Mouse (Mus musculus) cerebellum, postnatal 4 days (tissue): ENCODE data around the gene Itpr2.

Source experiments
- DNase-seq, 2 experiments: peaks; one replicate each; pipeline ENCODE4 v3.0.0; 2022; ENCODE audit warnings: low spot score in 2 of 2, mixed read lengths in 1 of 2

Itpr2 gene

DNA sequence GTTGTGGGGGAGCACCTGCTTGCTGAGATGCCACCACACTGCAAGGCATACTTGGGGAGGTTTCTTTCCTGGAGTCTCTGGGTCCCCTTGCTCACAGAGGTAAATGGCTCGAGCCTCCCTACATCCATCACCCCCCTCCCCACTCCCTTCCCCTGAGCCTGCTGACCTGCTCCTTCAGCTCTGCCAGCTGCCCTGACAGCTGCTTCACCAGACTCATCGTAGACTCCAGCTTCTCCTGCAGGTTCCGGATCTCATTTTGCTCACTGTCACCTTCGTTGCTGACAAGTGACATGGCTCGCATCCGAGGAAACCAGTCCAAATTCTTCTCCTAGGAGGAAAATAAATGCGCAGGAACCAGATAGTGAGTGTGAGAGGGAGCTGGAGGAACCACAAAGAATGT is 389.8 kb downstream of the Itpr2 start:
- DNase-seq, result no peak

DNA sequence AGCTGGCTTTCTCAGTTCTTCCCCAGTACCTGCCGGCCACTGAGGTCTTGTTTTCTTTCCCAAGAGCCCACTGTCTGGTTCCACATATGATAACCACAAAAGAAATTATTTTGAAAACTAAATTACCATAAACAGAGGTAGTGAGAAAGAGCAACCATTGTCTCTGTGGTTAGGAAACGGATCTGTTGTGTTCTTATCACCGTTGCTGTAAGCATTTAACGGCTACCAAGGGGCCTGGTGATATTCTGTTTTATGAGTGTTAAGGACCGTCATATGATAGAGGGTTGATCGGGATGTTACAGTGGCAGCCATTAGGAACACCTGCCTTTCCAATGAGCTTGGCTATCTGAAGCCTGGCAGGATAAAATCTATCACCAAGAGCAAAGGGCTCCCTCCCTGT is 390.2 kb downstream of the Itpr2 start:
- DNase-seq, result no peak

DNA sequence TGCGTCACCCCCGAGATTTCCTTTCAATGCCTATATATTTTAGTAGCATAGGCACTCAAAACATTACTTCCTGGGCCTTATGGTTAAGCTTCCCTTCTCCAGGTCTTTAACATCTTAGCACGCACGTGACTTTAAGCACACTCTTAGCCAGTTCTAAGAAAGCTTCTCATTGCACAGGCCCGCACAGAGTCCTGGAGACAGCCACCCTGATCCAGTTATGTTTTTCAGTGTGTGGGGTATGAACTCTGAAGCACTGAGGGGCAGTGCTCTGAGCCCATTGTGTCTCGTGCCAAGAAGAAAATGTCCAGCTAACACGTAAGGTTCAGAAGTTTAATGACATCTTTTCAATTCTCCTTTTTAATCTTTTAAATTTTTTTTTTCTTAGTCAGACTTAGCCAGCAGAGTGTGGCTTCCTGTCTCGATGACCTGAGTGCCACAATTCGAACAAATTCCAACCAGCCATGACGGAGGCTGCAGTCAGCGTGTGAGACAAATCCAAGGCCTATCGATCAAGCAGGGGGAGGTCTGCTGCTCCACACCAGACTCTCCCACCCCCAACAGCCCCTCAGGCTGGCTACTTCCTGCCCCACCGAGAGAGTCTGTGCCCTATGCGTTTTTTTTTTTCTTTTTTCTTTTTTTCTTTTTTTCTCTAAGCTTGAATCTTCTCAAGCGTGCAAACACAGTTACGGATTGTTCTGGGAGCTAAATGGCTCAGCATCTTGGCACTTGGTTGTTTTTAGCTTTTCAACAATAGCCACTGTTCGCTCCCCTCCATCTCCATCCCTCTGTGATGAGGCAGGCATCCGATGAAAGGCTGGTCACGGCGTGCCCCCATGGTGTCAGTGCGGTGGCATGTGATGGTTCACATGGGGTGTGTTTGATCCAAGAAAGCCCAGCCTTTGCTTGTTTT is 390.9 kb downstream of the Itpr2 start:
- DNase-seq, result no peak

DNA sequence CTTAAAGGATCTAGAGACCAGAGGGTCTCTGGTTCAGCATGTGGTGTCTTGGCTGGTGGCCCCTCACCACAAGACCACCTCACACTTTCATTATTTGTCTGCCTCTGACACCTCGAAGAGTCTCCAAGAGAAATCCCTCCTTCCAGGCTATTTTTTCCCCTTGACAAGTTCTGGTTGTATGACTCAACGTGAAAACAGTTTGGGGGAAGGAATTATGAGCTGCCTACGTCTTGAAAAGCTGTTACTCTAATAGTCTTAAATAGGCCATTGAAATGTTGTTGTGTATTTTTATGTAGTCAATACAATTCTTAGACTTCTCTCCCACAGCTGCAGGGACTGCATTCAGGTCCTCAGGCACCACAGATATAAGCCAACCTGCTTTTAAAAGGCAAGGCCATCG is 391.6 kb downstream of the Itpr2 start:
- DNase-seq, result no peak

DNA sequence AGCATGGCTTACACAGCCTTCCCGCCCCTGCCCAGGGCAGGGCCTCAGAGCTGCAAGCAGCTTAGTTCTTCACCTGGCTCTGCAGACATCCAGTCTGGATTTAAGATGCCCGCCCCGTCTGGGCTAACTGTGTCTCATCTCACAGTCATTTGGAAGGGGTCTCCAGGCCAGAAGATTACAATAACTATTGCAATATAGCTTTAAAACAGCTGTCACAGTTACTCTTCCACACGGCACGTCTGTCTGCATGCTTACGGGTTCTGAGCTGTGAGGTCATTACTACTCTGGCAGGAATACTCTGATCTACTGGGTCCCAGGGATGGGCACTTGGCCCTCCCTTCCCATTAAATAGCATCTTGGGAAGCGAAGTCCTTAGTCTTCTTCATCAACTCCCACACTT is 393.3 kb downstream of the Itpr2 start:
- no peak for DNase-seq

DNA sequence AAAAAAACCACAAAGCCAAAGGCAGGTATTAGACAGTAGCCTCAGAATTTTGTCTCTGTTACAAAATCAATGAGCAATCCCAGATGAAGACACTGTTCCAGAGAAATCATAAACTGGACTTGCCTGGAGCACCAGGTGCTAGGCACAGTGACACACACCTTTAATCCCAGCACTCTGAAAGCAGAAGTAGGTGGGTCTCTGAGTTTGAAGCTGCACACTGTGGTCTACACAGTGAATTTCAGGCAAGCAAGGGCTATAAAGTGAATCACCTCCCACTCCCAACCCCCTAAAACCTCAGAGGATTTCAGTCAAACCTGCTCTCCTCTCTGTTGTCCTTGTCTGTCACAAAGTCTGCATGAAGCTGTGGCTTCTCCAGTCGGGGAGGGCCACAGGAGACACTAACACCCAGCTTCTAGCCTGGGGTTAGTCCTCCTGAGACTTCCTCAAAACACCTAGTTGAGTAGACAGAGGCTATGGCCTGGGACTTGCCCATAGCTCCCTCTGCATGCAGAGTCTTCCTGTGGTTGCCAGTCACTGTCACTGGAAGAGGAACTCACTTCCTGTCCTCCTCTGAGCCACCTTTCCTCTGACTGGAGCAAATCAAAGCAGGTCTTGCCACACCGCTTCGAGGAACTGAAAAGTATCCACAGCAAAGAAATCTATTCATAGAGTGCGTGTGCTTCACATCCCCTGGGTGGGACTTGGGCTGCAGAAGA is 394.7 kb downstream of the Itpr2 start:
- no peak for DNase-seq

DNA sequence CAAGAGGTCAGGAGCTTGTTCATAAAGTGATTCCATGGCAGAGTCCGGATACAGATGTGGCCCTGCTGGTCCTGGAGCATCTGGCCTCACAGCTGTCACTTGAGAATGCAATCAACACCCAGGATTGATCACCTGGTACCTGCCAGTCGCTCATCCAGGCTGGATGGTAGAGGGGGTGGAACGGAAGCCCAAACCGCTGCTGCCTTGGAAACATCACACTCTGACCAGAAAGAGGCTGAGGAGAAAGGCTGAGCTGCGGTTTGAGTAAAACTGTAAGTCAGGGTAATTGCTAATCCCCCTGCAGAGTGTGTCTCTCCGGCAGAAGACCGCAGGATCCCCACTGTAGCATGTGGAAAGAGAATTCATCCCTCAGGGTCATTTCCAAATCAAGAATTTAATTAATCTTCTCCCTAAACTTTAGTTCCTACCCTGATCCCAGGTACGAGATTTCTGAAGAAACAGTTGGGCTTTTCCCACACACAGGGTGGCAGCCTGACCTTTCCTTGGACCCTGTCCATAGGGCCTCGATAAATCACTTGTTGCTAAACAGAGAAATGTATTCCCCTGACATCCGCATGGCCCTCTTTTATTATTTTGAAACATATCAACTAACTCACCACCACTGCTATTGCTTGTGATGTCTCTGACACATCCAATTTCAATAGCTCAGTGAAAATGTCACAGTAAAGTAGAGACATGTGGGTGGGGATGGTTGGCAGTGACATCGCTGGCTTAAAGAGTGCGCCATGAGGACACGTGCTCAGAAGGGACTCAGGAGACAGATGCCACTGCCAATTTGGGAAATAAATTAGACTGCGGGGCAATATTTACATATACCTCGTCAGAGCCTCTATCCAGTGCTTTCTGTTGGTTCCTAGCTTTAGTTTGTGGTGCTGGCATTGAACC is 418.7 kb downstream of the Itpr2 start:
- no peak for DNase-seq

DNA sequence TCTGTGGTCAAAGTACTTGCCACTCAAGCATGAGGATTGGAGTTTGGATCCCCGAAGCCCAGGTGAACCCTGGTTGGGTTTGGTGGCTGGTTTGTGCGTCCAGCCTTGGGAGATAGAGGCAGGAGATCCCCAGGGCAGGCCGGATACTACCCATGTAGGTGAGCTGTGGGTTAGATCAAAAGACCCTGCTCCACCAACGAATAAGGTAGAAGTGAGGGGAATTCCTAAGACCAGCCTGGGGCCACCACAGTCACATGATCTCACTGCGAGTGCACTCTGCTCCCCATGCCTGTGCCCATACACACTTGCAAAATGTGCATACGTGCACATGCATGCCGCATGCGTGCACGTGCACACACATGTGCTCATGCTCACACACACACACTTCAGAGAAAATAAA is 419.5 kb downstream of the Itpr2 start:
- DNase-seq, result no peak

DNA sequence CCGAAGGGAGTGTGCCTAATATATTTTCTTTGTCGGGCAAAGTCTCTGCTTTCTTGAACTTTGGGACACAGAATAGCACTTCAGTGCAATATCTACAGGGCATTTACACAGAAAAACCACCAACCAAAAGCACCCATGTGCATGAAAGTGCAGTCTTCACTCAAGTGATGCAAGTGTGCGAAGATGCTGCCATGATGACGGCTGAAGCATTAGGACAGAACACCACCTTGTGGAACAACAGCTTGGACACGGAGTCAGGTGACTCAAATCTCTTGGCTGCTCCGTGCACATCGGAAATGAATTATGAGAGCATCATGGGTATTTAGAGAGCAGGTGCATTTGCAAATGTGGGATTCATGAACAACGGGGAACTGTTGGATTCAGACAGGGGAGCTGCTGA is 420.4 kb downstream of the Itpr2 start:
- no peak for DNase-seq

DNA sequence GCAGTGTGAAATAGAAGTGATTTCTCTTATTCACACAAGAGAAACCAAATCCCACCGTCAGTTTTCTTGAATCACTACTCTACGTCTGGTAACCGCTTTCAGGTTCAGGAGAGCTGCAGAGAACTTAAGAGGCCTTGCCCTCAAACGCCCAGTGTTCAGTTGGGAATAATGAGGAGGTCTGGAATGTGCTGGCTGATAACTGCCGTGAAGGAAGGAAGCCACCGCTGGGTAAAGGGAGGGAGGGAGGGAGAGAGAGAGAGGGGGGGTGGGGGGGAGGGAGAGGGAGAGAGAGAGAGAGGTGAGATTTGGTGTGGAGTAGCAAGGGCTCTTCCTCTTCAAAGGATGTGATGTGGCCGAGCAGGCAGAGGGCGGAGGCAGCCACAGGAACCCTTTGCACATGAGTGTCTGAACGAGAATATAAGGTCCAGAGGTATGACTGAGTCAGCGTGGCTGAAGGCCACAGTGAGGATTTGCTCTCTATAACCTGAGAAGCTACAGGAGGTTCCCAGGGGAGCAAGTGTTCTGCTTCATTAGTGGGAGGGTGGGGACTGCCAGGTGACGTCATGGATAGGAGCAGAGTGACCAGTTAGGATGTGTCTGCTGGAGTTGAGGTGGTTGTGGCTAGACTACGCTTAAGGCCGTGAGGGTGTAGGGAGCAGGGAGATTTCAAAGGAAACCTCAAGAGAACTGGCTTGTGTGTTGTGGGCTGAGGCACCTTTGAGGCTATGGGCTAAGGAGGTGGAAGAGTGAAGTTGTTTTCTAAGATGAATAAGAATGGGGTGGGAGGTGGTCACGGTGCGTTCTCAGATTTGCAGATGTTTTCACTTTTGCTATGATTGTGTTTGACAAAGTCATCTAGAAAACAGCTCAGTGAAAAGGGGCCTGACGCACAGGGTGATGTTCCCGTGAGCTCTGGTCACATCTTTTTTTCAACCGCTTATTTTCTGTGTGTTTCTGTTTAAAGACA is 421.2 kb downstream of the Itpr2 start:
- no peak for DNase-seq

DNA sequence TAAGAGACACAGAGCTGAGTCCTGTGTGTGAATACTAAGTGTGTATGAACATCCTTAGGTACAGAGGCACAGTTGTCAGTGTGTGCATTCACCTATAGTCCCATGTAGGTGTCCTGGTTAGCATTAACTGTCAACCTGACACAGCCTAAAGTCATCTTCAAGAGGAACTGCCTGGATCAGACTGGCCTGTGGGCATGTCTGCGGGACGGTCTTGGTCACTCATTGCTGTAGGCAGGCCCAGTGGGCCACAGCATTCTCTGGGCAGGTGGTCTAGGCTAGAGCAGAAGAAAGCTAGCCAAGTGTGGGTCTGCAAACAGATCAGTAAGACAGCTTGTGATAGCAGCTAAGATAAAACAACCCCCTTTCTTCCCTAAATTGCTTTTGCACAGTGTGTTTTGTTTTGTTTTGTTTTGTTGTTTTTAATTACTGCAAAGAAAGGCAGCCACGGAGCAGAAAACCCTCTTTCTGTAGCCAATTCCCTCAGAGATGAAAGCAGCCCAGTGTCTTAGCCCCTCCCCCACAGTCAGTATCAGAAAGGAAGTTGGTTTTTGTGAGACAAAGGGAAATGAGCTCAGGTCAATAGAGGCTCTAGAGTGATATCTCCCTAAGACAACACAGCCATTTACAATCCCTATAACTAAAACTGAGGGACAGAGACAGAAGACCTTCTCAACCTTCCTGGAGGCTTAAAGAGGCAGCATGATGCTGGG is 422.1 kb downstream of the Itpr2 start:
- DNase-seq, result no peak

DNA sequence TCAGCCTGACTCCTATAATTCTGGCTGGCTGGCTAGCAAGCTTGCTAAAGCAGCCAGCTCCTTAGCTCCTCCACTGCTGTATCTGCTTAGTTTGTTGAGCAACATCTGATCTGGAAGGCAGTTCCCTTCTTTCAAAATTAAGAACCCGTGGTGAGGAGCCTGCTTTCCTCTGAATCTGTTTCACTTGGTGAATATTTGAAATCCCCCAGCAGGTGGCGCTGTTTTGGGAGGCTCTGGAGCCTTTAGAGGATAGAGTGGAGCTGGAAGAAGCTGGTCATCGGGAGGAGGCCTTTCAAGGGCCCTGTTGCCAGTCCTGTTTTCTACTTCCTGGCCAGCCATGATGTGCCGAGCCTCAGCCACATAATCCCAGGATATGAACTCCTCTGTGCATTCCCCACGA is 422.8 kb downstream of the Itpr2 start:
- DNase-seq, result peak; percentile 64 to 81

DNA sequence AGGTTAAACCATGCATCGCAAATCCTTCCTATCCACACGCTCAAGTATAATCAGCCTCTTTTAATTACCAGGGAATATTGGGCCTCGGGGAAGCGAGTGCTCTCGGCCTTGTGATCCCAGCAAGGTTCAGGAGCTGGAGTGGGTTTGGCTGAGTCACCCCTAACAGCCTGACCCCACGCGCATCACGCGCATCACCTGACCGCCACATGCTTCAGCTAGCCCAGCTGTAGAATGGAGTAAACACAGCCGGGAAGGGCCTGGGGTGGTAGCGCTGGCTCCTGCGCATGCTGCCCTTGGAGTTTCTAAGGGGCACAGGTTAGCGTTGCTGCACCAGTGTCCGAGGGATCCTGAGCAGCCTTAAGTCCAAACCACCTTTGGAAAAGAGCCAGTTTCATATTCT is 423.9 kb downstream of the Itpr2 start:
- DNase-seq, result no peak

DNA sequence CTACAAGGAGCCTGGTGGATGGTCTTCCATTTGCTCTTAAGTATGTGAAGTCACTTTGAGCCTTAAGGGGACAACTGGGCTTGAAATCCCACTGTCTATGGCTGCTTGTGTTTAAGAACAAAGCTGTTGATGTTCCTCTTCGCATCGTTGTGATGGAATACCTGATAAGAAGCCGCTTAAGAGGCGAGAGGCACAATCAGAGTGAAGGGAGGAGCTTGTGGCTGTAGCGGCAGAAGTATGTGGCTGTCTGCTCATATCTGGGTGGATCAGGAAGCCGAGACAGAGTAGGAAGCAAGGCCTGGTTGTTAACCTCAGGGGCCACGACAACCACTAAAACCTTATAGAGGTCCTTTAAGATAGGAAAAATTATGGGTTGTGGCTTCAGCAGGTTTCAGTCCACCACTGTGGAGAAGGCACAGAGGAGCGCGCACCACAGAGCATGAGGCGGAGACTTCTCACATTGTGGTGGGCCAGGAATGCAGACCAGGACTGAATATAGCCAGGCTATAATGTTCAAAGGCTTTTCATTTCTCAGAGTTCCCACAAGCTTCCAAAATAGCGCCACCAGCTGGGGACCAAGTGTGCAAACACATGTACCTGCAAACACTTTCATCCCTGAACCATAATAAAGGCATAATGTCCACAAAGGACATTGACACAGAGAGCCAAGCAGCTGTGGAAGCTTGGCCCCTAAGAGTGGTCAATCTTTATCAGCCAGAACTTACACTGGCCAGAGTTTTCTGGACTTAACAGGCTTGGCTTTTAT is 424.7 kb downstream of the Itpr2 start:
- no peak for DNase-seq

DNA sequence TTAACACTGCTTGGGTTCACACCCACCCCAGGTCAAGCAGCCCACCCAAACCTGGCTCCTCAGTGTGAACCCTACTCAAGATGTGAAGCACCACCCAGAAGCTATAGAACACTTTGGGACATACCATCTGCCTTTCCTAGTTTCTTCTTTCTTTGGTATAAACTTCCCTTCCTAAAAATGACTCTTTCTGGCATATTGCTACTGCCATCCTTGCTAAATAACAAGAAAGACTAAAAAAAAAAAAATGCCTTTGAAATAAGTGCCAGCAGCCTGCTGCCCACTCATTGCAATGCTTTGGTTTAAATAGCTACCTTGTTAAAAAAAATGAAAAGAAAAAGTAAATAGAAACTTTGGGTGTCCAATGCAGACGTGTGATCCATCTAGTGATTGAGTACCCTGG is 429.2 kb downstream of the Itpr2 start:
- no peak for DNase-seq

DNA sequence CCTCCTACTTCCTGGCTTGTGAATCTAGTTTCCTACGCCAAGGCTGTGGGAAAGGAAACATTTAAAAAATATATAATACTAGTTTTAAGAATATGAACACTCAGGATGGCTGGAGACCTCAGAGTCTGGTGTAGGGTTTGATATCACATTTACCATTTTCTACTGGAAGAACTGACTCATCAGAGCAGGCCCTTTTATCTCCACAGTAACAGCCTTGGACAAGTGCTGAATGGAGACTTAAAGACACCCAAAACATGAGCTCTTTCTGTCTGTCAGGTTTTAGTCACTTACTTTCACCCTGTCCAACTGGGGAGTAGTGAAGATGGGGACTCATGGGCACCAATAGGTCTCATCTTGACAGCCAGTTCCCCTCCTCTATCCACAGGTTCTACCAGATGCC is 430.1 kb downstream of the Itpr2 start:
- DNase-seq, result no peak
